Mouse (Mus musculus): ENCODE measurements at regions not wholly inside any gene's neighbourhood (a gene's known extent, or its start where the extent isn't known, plus 50 kb on each side); places are given as distances from the start of the nearest gene placed in this dataset.

- Histone ChIP-seq H3K9me3 (ENCODE audit: control insufficient read depth, low read length) (no peaks in the 10 kb centered on the region), H3K9ac (ENCODE audit: low read depth, low read length) (no peak overlapping the region), H3K4me1 (ENCODE audit: control insufficient read depth, insufficient read depth, low read depth, low read length) (no peaks in the 10 kb centered on the region), H3K27ac (ENCODE audit: low read depth, low read length) (no peak overlapping the region), H3K36me3 (ENCODE audit: control insufficient read depth, insufficient read depth, low read length) (no peaks in the 10 kb centered on the region), H3K27me3 (replicated peaks; ENCODE audit: control insufficient read depth, insufficient read depth, low read length) (no peaks in the 10 kb centered on the region), H3K4me3 (ENCODE audit: low read length) (no peak overlapping the region), H3K4me2 (ENCODE audit: low read length) (no peak overlapping the region)
- ATAC-seq = no peak
- 49% methylated on average over 8 of the region's 8 CpGs for WGBS
These were observed 305.7 kb downstream of the Zfp706 start for GRCm38 (mm10) chr15:36701846-36702245.

- Histone ChIP-seq H3K27ac (ENCODE audit: low read depth, low read length) (no peak overlapping the region), H3K9me3 (ENCODE audit: control insufficient read depth, low read length) (no peaks in the 10 kb centered on the region), H3K4me2 (ENCODE audit: low read length) (no peak overlapping the region), H3K36me3 (ENCODE audit: control insufficient read depth, insufficient read depth, low read length) (no peaks in the 10 kb centered on the region), H3K27me3 (replicated peaks; ENCODE audit: control insufficient read depth, insufficient read depth, low read length) (no peaks in the 10 kb centered on the region), H3K9ac (ENCODE audit: low read depth, low read length) (no peak overlapping the region), H3K4me3 (ENCODE audit: low read length) (no peak overlapping the region), H3K4me1 (ENCODE audit: control insufficient read depth, insufficient read depth, low read depth, low read length) (no peaks in the 10 kb centered on the region)
- no peak for ATAC-seq
- 83% methylated on average over 5 of the region's 5 CpGs for WGBS
These were observed 307.4 kb downstream of the Zfp706 start for GRCm38 (mm10) chr15:36700196-36700595.

- H3K27me3 ChIP-seq (replicated peaks; ENCODE audit: control insufficient read depth, insufficient read depth, low read length) = no peaks in the 10 kb centered on the region
- H3K4me3 ChIP-seq (ENCODE audit: low read length) = peak overlapping the region; percentile 39
- ATAC-seq = peak; percentile 94
- H3K4me2 ChIP-seq (ENCODE audit: low read length) = peak overlapping the region; percentile 59
- H3K4me1 ChIP-seq (ENCODE audit: control insufficient read depth, insufficient read depth, low read depth, low read length) = no peaks in the 10 kb centered on the region; the same call in 1 of the 2 replicates
- H3K9me3 ChIP-seq (ENCODE audit: control insufficient read depth, low read length) = no peaks in the 10 kb centered on the region
- H3K36me3 ChIP-seq (ENCODE audit: control insufficient read depth, insufficient read depth, low read length) = no peaks in the 10 kb centered on the region
- peak overlapping the region; percentile 52; the same call in 1 of the 2 replicates for H3K9ac ChIP-seq (ENCODE audit: low read depth, low read length)
- WGBS = 20% methylated on average over 14 of the region's 14 CpGs
- no peak overlapping the region for H3K27ac ChIP-seq (ENCODE audit: low read depth, low read length)
These were observed 312.1 kb downstream of the Zfp706 start for GRCm38 (mm10) chr15:36695199-36696129.

DNA sequence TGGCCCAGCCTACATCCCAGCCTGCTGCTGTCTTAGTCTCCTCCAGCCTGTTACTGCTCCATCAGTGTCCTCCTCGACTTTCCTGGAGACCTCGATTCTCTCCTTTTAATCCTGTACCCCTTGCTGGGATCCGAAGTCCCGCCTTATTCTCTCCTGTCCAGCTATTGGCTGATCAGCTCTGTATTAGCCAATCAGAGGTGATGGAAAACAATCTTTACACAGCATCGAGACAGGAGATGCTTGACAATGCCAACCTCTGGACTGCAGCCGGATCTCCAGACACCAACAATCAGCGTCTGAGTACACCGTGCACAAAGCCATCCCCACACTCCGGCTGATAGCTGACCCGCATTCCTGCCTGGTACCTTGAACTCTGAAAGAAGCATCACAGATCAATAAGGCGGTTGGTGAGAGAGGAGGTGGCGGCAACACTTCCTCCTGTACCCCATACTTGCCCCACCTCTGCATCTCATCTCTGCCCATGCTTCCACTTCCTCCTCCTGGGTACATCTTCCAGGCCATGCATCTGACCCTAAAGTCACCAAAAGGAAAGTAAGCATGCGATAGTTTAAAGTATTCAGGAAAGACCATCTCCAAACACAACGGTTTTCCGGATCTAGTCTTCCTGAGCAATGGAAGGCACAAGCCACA lies 316.4 kb downstream of the Zfp706 start:
- Histone ChIP-seq H3K4me3 (ENCODE audit: low read length) (no peak overlapping the region), H3K9ac (ENCODE audit: low read depth, low read length) (no peak overlapping the region), H3K4me1 (ENCODE audit: control insufficient read depth, insufficient read depth, low read depth, low read length) (no peaks in the 10 kb centered on the region; the same call in 1 of the 2 replicates), H3K27me3 (replicated peaks; ENCODE audit: control insufficient read depth, insufficient read depth, low read length) (no peaks in the 10 kb centered on the region), H3K4me2 (ENCODE audit: low read length) (0 out of 2 replicates have a peak overlapping the region, but pooled peaks have one; percentile 9), H3K9me3 (ENCODE audit: control insufficient read depth, low read length) (no peaks in the 10 kb centered on the region), H3K36me3 (ENCODE audit: control insufficient read depth, insufficient read depth, low read length) (no peaks in the 10 kb centered on the region), H3K27ac (ENCODE audit: low read depth, low read length) (no peak overlapping the region)
- ATAC-seq = no peak
- 53% methylated on average over 15 of the region's 15 CpGs for WGBS

GRCm38 (mm10) chr15:36689881-36690280 lies 317.7 kb downstream of the Zfp706 start:
- Histone ChIP-seq H3K9ac (ENCODE audit: low read depth, low read length) (no peak overlapping the region), H3K4me3 (ENCODE audit: low read length) (no peak overlapping the region), H3K9me3 (ENCODE audit: control insufficient read depth, low read length) (no peaks in the 10 kb centered on the region), H3K27me3 (replicated peaks; ENCODE audit: control insufficient read depth, insufficient read depth, low read length) (no peaks in the 10 kb centered on the region), H3K27ac (ENCODE audit: low read depth, low read length) (no peak overlapping the region), H3K4me1 (ENCODE audit: control insufficient read depth, insufficient read depth, low read depth, low read length) (no peaks in the 10 kb centered on the region; the same call in 1 of the 2 replicates), H3K36me3 (ENCODE audit: control insufficient read depth, insufficient read depth, low read length) (no peaks in the 10 kb centered on the region), H3K4me2 (ENCODE audit: low read length) (no peak overlapping the region)
- no peak for ATAC-seq
- WGBS = 88% methylated on average over 7 of the region's 7 CpGs

DNA sequence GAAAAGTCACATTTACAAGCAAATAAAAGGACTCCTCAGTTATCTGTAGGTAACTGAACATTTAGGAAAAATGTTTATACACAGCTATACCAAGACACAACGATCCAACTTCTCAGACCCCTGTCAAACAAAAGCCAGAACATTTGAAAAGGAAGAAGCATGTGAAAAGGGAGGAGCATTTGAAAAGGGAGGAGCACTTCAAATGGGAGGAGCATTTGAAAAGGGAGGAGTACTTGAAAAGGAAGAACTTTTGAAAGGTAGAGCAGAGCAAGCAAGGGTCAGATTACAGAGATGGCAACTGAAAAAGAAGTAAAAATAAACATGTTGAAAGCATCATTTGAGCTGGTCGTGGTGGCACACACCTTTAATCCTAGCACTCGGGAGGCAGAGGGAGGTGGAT lies 318.3 kb downstream of the Zfp706 start:
- H3K4me1 ChIP-seq (ENCODE audit: control insufficient read depth, insufficient read depth, low read depth, low read length) = no peaks in the 10 kb centered on the region
- no peak for ATAC-seq
- 81% methylated on average over 3 of the region's 3 CpGs for WGBS
- no peaks in the 10 kb centered on the region for H3K9me3 ChIP-seq (ENCODE audit: control insufficient read depth, low read length)
- no peak overlapping the region for H3K4me3 ChIP-seq (ENCODE audit: low read length)
- no peak overlapping the region for H3K4me2 ChIP-seq (ENCODE audit: low read length)
- no peaks in the 10 kb centered on the region for H3K27me3 ChIP-seq (replicated peaks; ENCODE audit: control insufficient read depth, insufficient read depth, low read length)
- no peak overlapping the region for H3K9ac ChIP-seq (ENCODE audit: low read depth, low read length)
- H3K36me3 ChIP-seq (ENCODE audit: control insufficient read depth, insufficient read depth, low read length) = no peaks in the 10 kb centered on the region
- no peak overlapping the region for H3K27ac ChIP-seq (ENCODE audit: low read depth, low read length)

DNA sequence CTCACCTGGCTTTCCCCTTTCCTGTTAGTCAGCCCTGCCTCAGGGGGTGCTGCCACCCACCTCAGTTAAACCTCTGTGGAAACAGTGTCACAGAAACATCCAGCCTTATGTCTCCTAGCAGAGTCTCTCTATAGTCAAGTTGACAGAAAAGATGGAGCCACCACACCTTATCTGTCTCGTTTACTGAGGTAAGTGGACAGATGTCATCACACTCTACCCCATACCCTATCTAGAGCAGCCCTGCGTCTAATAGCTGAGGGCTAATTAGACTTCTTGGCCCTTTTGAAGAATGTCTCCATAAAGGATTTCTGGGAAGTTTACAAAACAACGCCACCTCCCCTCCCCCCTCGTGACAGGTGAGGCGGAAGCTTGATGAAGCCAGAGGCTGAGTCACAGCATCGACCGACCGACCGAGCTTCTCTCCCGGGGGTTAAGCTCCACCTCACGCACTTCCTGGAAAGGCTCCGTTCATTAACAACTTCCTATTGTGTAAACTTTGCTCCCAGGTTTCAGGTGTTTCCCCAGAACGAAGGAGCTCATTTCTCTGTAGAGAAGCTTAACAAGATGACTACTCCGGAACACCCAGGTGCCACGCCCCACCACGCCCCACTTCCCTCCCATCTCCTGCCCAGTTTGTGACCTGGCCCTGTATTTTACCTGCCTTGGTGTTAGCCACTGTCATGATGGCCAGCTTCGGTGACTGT lies 319.4 kb downstream of the Zfp706 start:
- 19% methylated on average over 17 of the region's 17 CpGs for WGBS
- ATAC-seq = no peak

DNA sequence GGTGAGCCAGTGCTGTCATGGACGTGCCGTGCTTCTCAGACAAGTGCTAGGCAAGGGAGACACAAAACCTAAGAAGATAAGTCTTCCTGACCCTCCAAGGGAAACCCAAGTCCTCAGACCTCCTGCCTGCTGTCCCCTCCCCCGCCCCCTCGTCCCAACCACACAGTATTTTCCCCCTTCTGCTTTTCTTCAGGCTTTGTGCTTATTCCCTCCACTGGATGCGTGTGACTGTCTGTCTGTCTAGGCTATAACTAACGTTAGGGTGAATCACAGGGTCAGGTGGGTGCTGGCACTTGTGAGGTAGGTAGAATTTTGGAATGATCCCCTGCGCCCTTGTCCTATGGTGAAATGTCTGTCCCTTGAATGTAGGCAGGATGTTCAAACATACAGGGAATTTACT lies 322.9 kb downstream of the Zfp706 start:
- Histone ChIP-seq H3K9me3 (ENCODE audit: control insufficient read depth, low read length) (no peaks in the 10 kb centered on the region), H3K27ac (ENCODE audit: low read depth, low read length) (no peak overlapping the region), H3K4me3 (ENCODE audit: low read length) (no peak overlapping the region), H3K27me3 (replicated peaks; ENCODE audit: control insufficient read depth, insufficient read depth, low read length) (no peaks in the 10 kb centered on the region), H3K9ac (ENCODE audit: low read depth, low read length) (no peak overlapping the region), H3K36me3 (ENCODE audit: control insufficient read depth, insufficient read depth, low read length) (no peaks in the 10 kb centered on the region), H3K4me2 (ENCODE audit: low read length) (no peak overlapping the region), H3K4me1 (ENCODE audit: control insufficient read depth, insufficient read depth, low read depth, low read length) (no peaks in the 10 kb centered on the region)
- ATAC-seq = no peak
- 85% methylated on average over 7 of the region's 7 CpGs for WGBS

More for the DNA sequence above, 319.4 kb downstream of the Zfp706 start:
- no peak overlapping the region for H3K4me3 ChIP-seq (ENCODE audit: low read length)
- H3K36me3 ChIP-seq (ENCODE audit: control insufficient read depth, insufficient read depth, low read length) = no peaks in the 10 kb centered on the region
- no peaks in the 10 kb centered on the region for H3K4me1 ChIP-seq (ENCODE audit: control insufficient read depth, insufficient read depth, low read depth, low read length)
- H3K4me2 ChIP-seq (ENCODE audit: low read length) = 0 out of 2 replicates have a peak overlapping the region, but pooled peaks have one; percentile 2
- no peaks in the 10 kb centered on the region for H3K27me3 ChIP-seq (replicated peaks; ENCODE audit: control insufficient read depth, insufficient read depth, low read length)
- H3K27ac ChIP-seq (ENCODE audit: low read depth, low read length) = no peak overlapping the region
- H3K9me3 ChIP-seq (ENCODE audit: control insufficient read depth, low read length) = no peaks in the 10 kb centered on the region
- H3K9ac ChIP-seq (ENCODE audit: low read depth, low read length) = no peak overlapping the region

DNA sequence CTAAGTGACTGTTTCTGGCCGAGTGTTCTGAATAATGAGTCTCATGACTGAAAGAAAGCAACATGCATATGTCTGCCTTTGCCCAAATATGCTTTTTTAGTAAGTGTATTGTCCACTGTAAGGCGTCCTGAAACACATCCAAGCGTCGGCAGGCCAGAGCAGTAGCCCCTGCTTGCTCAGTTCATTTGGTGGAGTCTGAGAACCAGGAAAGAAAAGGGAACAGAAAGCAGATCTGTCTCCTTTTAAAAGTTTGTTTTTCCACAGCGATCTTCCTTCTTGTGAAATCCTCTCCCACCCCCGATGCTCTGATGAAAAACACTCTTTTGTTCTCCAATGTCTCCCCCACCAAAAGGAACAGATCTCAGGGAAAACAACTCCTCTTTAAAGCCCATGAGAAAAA lies 324.7 kb downstream of the Zfp706 start:
- no peak overlapping the region for H3K9ac ChIP-seq (ENCODE audit: low read depth, low read length)
- H3K27ac ChIP-seq (ENCODE audit: low read depth, low read length) = no peak overlapping the region
- no peaks in the 10 kb centered on the region for H3K4me1 ChIP-seq (ENCODE audit: control insufficient read depth, insufficient read depth, low read depth, low read length)
- H3K4me2 ChIP-seq (ENCODE audit: low read length) = no peak overlapping the region
- no peaks in the 10 kb centered on the region for H3K27me3 ChIP-seq (replicated peaks; ENCODE audit: control insufficient read depth, insufficient read depth, low read length)
- no peaks in the 10 kb centered on the region for H3K36me3 ChIP-seq (ENCODE audit: control insufficient read depth, insufficient read depth, low read length)
- H3K4me3 ChIP-seq (ENCODE audit: low read length) = no peak overlapping the region
- ATAC-seq = no peak
- 56% methylated on average over 6 of the region's 6 CpGs for WGBS
- H3K9me3 ChIP-seq (ENCODE audit: control insufficient read depth, low read length) = no peaks in the 10 kb centered on the region

All from hindbrain, embryonic 16.5 days (tissue).